Mouse (Mus musculus) spleen, adult 2 months (tissue): ENCODE measurements around the gene Btg1-ps2. TPM values are rescaled to one million over a fixed set of nuclear protein-coding genes. Genes with fewer than 3 reads are reported as not detected.

Source experiments
- DNase-seq, 2 experiments: peaks; one replicate each; pipeline versions ENCODE4 v3.0.0 to v3.0.0-alpha.2; 2012 to 2021; ENCODE audit warnings: low spot score in 2 of 2, low read depth in 1 of 2
- H3K27ac ChIP-seq: fragments of 200-500 bp; 2 replicates; pipeline ENCODE4 v1.5.1; 2012; ENCODE audit warnings: low read length, inconsistent platforms; ENCODE audit not compliant: insufficient read depth
- H3K27me3 ChIP-seq: fragments of 200-500 bp; 2 replicates; pipeline ENCODE4 v1.6.1; 2012; ENCODE audit warnings: mild to moderate bottlenecking, moderate library complexity, low read length, inconsistent platforms; ENCODE audit not compliant: control insufficient read depth, insufficient read depth
- H3K36me3 ChIP-seq: fragments of 200-500 bp; 2 replicates; pipeline ENCODE4 v1.6.1; 2012; ENCODE audit warnings: mild to moderate bottlenecking, low read length, inconsistent platforms; ENCODE audit not compliant: control insufficient read depth, insufficient read depth
- H3K4me1 ChIP-seq: fragments of 200-500 bp; 2 replicates; pipeline ENCODE4 v1.6.1; 2011; ENCODE audit warnings: inconsistent platforms; ENCODE audit not compliant: control insufficient read depth, insufficient read depth, insufficient read length
- H3K4me3 ChIP-seq: fragments of 200-500 bp; 2 replicates; pipeline ENCODE4 v1.5.1; 2011; ENCODE audit warnings: mild to moderate bottlenecking, inconsistent platforms; ENCODE audit not compliant: insufficient read depth, insufficient read length; ENCODE audit errors: extremely low read depth
- CTCF ChIP-seq: fragments of 200-500 bp; IDR thresholded peaks from 2 replicates; pipeline ENCODE4 v1.5.1; 2011; ENCODE audit warnings: mild to moderate bottlenecking, inconsistent platforms; ENCODE audit not compliant: insufficient read depth, insufficient read length, insufficient replicate concordance; ENCODE audit errors: extremely low read depth
- POLR2A ChIP-seq: fragments of 200-500 bp; IDR thresholded peaks from 2 replicates; pipeline ENCODE4 v1.6.1; 2011; ENCODE audit warnings: low read depth, low read length, inconsistent platforms
- WGBS: fragments of 180-500 bp; shearing (Covaris S2); methylation state at CpG from one replicate; pipeline ENCODE4 v1.1.7; 2018; 5-methylcytosine and 5-hydroxymethylcytosine counted together
- polyA plus RNA-seq: library from polyadenylated mRNA; depleted of rRNA; stranded (reverse); fragments of >200 nt; gene quantifications from 2 replicates; pipeline ENCODE4 v1.2.3, GENCODE M21; 2012; rRNA removed

Btg1-ps2 gene
- polyA plus RNA-seq, 1 experiment = 1.8 TPM

DNA sequence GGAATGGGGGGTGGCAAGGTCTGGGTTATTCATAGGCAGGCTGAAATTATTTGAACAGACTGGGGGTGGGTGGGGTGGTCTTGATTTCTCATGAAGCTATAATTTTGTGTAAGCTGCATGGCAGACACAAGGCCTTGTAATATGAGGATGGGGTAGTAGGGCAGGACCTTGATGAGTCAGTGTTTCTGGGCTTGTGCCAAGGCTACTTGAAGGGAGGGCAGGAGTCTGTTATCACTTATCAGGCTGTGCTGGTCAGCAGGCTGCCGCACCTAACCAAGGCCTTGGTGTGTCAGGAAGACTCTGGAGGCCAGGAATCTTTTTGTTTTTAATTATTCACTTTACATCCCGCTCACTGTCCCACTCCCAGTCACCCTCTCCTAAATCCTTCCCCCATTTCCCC lies 34.2 kb downstream of the Btg1-ps2 start:
- Histone ChIP-seq H3K4me3 (no peak overlapping the region), H3K36me3 (no peaks in the 10 kb centered on the region), H3K27me3 (no peaks in the 10 kb centered on the region), H3K27ac (no peak overlapping the region), H3K4me1 (no peaks in the 10 kb centered on the region)
- DNase-seq = no peak
- TF ChIP-seq POLR2A (no peak), CTCF (no peak)
- WGBS = 63% methylated on average over 2 of the region's 2 CpGs

Other genes starting within 250 kb of the Btg1-ps2 start
- gene Rhox5, start 238.3 kb downstream of the Btg1-ps2 start, polyA plus RNA-seq = not detected in 2 replicates
- gene Rhox6, start 216.2 kb downstream of the Btg1-ps2 start, polyA plus RNA-seq = not detected in 2 replicates
- not detected in 2 replicates for gene Rhox7a, start 211.4 kb downstream of the Btg1-ps2 start, polyA plus RNA-seq
- not detected in 2 replicates for gene Rhox8, start 164.2 kb downstream of the Btg1-ps2 start, polyA plus RNA-seq
- not detected in 2 replicates for gene Rhox7b, start 145.9 kb downstream of the Btg1-ps2 start, polyA plus RNA-seq
- gene Rhox9, start 141.3 kb downstream of the Btg1-ps2 start, polyA plus RNA-seq = not detected in 2 replicates
- gene Btg1-ps1, start 24.3 kb downstream of the Btg1-ps2 start, polyA plus RNA-seq = not detected in 2 replicates
- not detected in 2 replicates for gene Rhox10, start 23.4 kb upstream of the Btg1-ps2 start, polyA plus RNA-seq
- gene Rhox11, start 42.0 kb upstream of the Btg1-ps2 start, polyA plus RNA-seq = not detected in 2 replicates
- gene Rhox12, start 67.8 kb upstream of the Btg1-ps2 start, polyA plus RNA-seq = not detected in 2 replicates
- not detected in 2 replicates for gene Rhox13, start 78.1 kb upstream of the Btg1-ps2 start, polyA plus RNA-seq
- gene Zbtb33, start 146.7 kb upstream of the Btg1-ps2 start, polyA plus RNA-seq = 2.7 and 2.9 TPM in 2 replicates
- 1.3 TPM in 2 replicates for gene Tmem255a, start 209.3 kb upstream of the Btg1-ps2 start, polyA plus RNA-seq